Mouse (Mus musculus): Measurements from ENCODE around the gene Serpina3i.
"Not testable (repeated sequence)": the region's sequence is repeated elsewhere in the genome, so short reads cannot be mapped to it uniquely, and the experiment has no call there.

Gene Serpina3i

GRCm38 (mm10) chr12:104262863-104263262 is at the start of gene Serpina3i:
TSS of gene Serpina3i (plus strand) at chr12:104263122.
- in situ Hi-C loops (cut with MboI) = no loop called here

- in situ Hi-C loops (cut with MboI) = no loop called here
Observed at GRCm38 (mm10) chr12:104213689-104214444, 49.1 kb upstream of the Serpina3i start.

- in situ Hi-C loops (cut with MboI) = no loop called here
Observed at GRCm38 (mm10) chr12:104214445-104214753, 48.5 kb upstream of the Serpina3i start, which contains the start of gene Serpina3f. TSS of gene Serpina3f (plus strand) at chr12:104214544.

- in situ Hi-C loops (cut with MboI) = no loop called here
Observed at GRCm38 (mm10) chr12:104215249-104215648, 47.7 kb upstream of the Serpina3i start.

- in situ Hi-C loops (cut with MboI) = no loop called here
Observed at GRCm38 (mm10) chr12:104221616-104222015, 41.3 kb upstream of the Serpina3i start.

GRCm38 (mm10) chr12:104223690-104224089 is 39.2 kb upstream of the Serpina3i start:
- in situ Hi-C loops (cut with MboI) = no loop called here

GRCm38 (mm10) chr12:104224598-104225300 is 38.2 kb upstream of the Serpina3i start:
- in situ Hi-C loops (cut with MboI) = no loop called here

- in situ Hi-C loops (cut with MboI) = no loop called here
Observed at GRCm38 (mm10) chr12:104230762-104231161, 32.2 kb upstream of the Serpina3i start.

- in situ Hi-C loops (cut with MboI) = no loop called here
Observed at GRCm38 (mm10) chr12:104235915-104236314, 27.0 kb upstream of the Serpina3i start, which contains the start of gene Serpina3g. TSS of gene Serpina3g (plus strand) at chr12:104236245.

GRCm38 (mm10) chr12:104238048-104238447 is 24.9 kb upstream of the Serpina3i start:
- in situ Hi-C loops (cut with MboI) = not testable (repeated sequence)

GRCm38 (mm10) chr12:104243307-104243706 is 19.6 kb upstream of the Serpina3i start:
- in situ Hi-C loops (cut with MboI) = no loop called here

- in situ Hi-C loops (cut with MboI) = no loop called here
Observed at GRCm38 (mm10) chr12:104245092-104245491, 17.8 kb upstream of the Serpina3i start.

GRCm38 (mm10) chr12:104245595-104245994 is 17.3 kb upstream of the Serpina3i start:
- in situ Hi-C loops (cut with MboI) = no loop called here

- in situ Hi-C loops (cut with MboI) = no loop called here
Observed at GRCm38 (mm10) chr12:104247553-104248002, 15.3 kb upstream of the Serpina3i start.

- in situ Hi-C loops (cut with MboI) = no loop called here
Observed at GRCm38 (mm10) chr12:104248231-104248630, 14.7 kb upstream of the Serpina3i start.

- in situ Hi-C loops (cut with MboI) = no loop called here
Observed at GRCm38 (mm10) chr12:104261041-104261440, 1.9 kb upstream of the Serpina3i start.

- in situ Hi-C loops (cut with MboI) = no loop called here
Observed at GRCm38 (mm10) chr12:104266374-104266773, 3.5 kb downstream of the Serpina3i start.

GRCm38 (mm10) chr12:104278216-104279055 is 15.5 kb downstream of the Serpina3i start:
- in situ Hi-C loops (cut with MboI) = no loop called here

- in situ Hi-C loops (cut with MboI) = no loop called here
Observed at GRCm38 (mm10) chr12:104279056-104279435, 16.1 kb downstream of the Serpina3i start.

GRCm38 (mm10) chr12:104283380-104283779 is 20.5 kb downstream of the Serpina3i start:
- in situ Hi-C loops (cut with MboI) = no loop called here

GRCm38 (mm10) chr12:104288336-104288735 is 25.4 kb downstream of the Serpina3i start:
- in situ Hi-C loops (cut with MboI) = no loop called here

GRCm38 (mm10) chr12:104289872-104290271 is 26.9 kb downstream of the Serpina3i start:
- in situ Hi-C loops (cut with MboI) = no loop called here
